Mouse (Mus musculus): ENCODE data around the gene Arhgef15.

DNA sequence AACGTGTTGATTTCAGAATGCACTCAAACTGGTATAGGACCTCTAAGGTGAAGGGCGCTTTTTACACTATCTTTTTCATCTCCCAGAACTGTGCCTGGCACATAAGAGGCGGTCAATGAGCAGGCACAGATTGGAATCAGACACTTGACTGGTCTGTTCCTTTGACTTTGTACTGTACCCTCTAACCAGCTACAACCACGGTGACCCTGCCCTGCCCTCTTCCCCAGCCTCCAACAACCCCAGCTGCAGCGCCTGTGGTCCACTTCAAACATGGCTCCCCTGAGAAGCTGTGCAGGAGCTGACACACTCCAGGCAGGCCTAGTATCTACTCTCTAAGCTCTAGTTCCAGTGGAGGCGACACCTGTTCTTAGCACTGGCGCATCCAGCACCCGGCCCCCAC, 14.5 kb downstream of the Arhgef15 start:
- TF ChIP-seq POLR2A (IDR thresholded peaks at IDR 0.05; ENCODE audit: insufficient read depth, low read length) (no peak), EP300 (IDR thresholded peaks at IDR 0.05; ENCODE audit: insufficient read depth, low read depth, low read length) (no peak), CTCF (IDR thresholded peaks at IDR 0.05; ENCODE audit: low read depth, low read length) (no peak)

Data from ES-Bruce4 (cell line).